ENCODE assay signal across 8 mouse cellular contexts in the genomic region with DNA sequence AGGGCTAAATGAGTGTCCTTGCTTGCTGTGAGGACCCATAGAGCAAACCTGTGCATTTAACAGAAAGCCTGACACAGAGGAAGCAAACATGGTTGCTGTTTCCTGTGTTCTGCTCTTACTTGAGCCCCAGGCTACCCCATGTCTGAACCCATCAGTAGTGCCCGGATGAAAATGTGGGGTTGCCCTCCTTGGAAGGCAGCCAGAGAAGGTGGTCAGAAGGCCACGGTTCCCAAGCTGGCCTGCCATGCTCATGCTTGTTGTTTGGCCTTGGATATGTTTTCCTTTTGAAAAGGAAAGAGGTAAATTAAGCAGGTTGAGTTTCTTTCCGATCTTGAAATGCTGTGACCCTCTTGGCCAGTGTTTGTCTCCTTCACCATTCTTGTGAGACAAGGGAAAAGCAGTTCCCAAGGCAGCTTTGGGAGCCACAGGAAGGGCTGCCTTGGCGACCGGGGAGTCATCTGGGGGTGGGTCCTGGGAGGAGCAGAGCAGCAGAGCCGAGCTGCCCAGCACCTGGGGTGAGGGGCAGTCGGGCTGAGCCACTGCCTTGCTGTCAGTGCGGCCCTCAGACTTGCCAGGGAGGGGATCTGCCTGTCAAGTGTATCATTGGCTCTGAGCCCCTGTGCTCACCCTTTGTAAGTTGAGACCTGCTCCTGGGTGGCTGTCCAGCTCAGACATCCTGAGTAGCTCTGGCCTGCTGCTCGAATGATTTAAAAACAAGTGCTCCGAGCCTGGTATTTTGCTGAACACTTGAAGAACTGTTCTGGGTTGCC. TPM values are rescaled to one million over a fixed set of nuclear protein-coding genes. Genes with fewer than 3 reads are reported as not detected.
A peak's percentile ranks its signal among the peaks of the same experiment; 100 is the strongest.
DNase-seq lines count a peak whose midpoint lies in the region; ATAC-seq lines count a peak whose summit lies in the region.

No protein-coding gene starts in this region.

- H3K9me3 ChIP-seq in embryonic facial prominence, embryonic 14.5 days (ENCODE audit: control insufficient read depth, low read length): no peaks in the 10 kb centered on the region
- H3K9me3 ChIP-seq in neural tube, embryonic 15.5 days (replicated peaks): no peaks in the 10 kb centered on the region

- no peak overlapping the region for H3K4me2 ChIP-seq in embryonic facial prominence, embryonic 14.5 days (ENCODE audit: low read depth, low read length)
- no peak overlapping the region for H3K4me2 ChIP-seq in neural tube, embryonic 15.5 days

- H3K4me1 ChIP-seq in embryonic facial prominence, embryonic 14.5 days (ENCODE audit: control insufficient read depth, insufficient read depth, low read length): peaks cover 11% of the 10 kb centered on the region
- H3K4me1 ChIP-seq in neural tube, embryonic 15.5 days: peaks cover 33% of the 10 kb centered on the region

- H3K36me3 ChIP-seq in embryonic facial prominence, embryonic 14.5 days (ENCODE audit: control insufficient read depth, insufficient read depth, low read length): peaks cover 46% of the 10 kb centered on the region
- peaks cover 20% of the 10 kb centered on the region for H3K36me3 ChIP-seq in neural tube, embryonic 15.5 days

- WGBS in embryonic facial prominence, embryonic 14.5 days: 13% methylated on average over 10 of the region's 10 CpGs
- 25% methylated on average over 10 of the region's 10 CpGs for WGBS in neural tube, embryonic 15.5 days

- H3K27me3 ChIP-seq in embryonic facial prominence, embryonic 14.5 days (replicated peaks; ENCODE audit: control insufficient read depth, insufficient read depth, low read length): no peaks in the 10 kb centered on the region
- H3K27me3 ChIP-seq in neural tube, embryonic 15.5 days (replicated peaks): no peaks in the 10 kb centered on the region

- H3K9ac ChIP-seq in embryonic facial prominence, embryonic 14.5 days (ENCODE audit: low read depth, low read length): no peak overlapping the region
- no peak overlapping the region for H3K9ac ChIP-seq in neural tube, embryonic 15.5 days (replicated peaks)

- peak; percentile 53 for DNase-seq in gastrocnemius, postnatal 25 days
- no peak for DNase-seq in gastrocnemius, postnatal 14 days
- peak; percentile 89 for DNase-seq in 416B (ENCODE audit: low read depth)
- DNase-seq in embryonic facial prominence, embryonic 14.5 days (ENCODE audit: low spot score): peak; percentile 64
- peak; percentile 59 to 71 for DNase-seq in kidney, postnatal 4 days
- DNase-seq in frontal cortex, postnatal 14 days (ENCODE audit: low spot score in 2 of 2): no peak
- no peak for DNase-seq in cerebellum, adult 9-11 months

- H3K27ac ChIP-seq in embryonic facial prominence, embryonic 14.5 days (replicated peaks; ENCODE audit: low read depth, low read length): peak overlapping the region; percentile 77
- peak overlapping the region; percentile 82 for H3K27ac ChIP-seq in neural tube, embryonic 15.5 days (replicated peaks)

- peak; percentile 34; the same call in 1 of the 2 replicates for ATAC-seq in embryonic facial prominence, embryonic 14.5 days (ENCODE audit: low read depth)
- peak; percentile 68 for ATAC-seq in neural tube, embryonic 15.5 days (ENCODE audit: low FRiP score)

- intact Hi-C loops in gastrocnemius, postnatal 14 days (cut with DNase I; ENCODE audit: low total_unique reads): no loop called here

- H3K4me3 ChIP-seq in embryonic facial prominence, embryonic 14.5 days (ENCODE audit: low read depth, low read length): no peak overlapping the region
- H3K4me3 ChIP-seq in neural tube, embryonic 15.5 days (replicated peaks): no peak overlapping the region

RNA-seq across cellular contexts. Expression of a gene that starts 30.0 kb away (rescaled TPM):
- 10 to 100 TPM; 19.1 to 20.6 TPM for total RNA-seq in gastrocnemius, postnatal 25 days (2021)
- 10 to 100 TPM; 20.1 to 23.1 TPM for total RNA-seq in gastrocnemius, postnatal 14 days (2021)
- polyA plus RNA-seq in embryonic facial prominence, embryonic 14.5 days (2014; fragmentation: Nextera tagmentation; extraction: Ambion mirVana): 21.5 and 27.1 TPM in 2 replicates
- polyA plus RNA-seq in neural tube, embryonic 15.5 days (2015; fragmentation: Nextera tagmentation; extraction: Ambion mirVana): 23.5 and 25.5 TPM in 2 replicates

Comparison
In these comparisons a context has a peak if more than half of its experiments do, and no peak if none do; other contexts are left out.
1. DNase-seq: peak in gastrocnemius, postnatal 25 days (single experiment), 416B (single experiment), embryonic facial prominence, embryonic 14.5 days (single experiment) and kidney, postnatal 4 days (2 of 2); none in gastrocnemius, postnatal 14 days (single experiment), frontal cortex, postnatal 14 days (0 of 2) and cerebellum, adult 9-11 months (single experiment).